Mouse (Mus musculus): ENCODE results near the gene Fcf1. TPM values are rescaled to one million over a fixed set of nuclear protein-coding genes. Genes with fewer than 3 reads are reported as not detected.
A peak's percentile ranks its signal among the peaks of the same experiment; 100 is the strongest.

The Fcf1 gene
- polyA plus RNA-seq, 1 experiment from 2014 or later, result 147 TPM

- no peaks in the 10 kb centered on the region for H3K4me1 ChIP-seq (ENCODE audit: insufficient read depth)
- ATAC-seq (ENCODE audit: insufficient read depth) (no peak), DNase-seq (no peak)
- H3K4me3 ChIP-seq (ENCODE audit: low read depth, low read length), result no peak overlapping the region
- H3K27ac ChIP-seq (ENCODE audit: low read depth), result no peak overlapping the region
- H3K27me3 ChIP-seq (ENCODE audit: insufficient read depth, low read length), result no peaks in the 10 kb centered on the region
- no peak overlapping the region for H3K9ac ChIP-seq
- no peak for TF ChIP-seq CTCF (IDR thresholded peaks at IDR 0.05; ENCODE audit: low read depth)
- peaks cover 31% of the 10 kb centered on the region; the same call in 1 of the 2 replicates for H3K36me3 ChIP-seq (ENCODE audit: insufficient read depth)
- WGBS, result 92% methylated on average over 1 of the region's 1 CpGs
- no peaks in the 10 kb centered on the region for H3K9me3 ChIP-seq (ENCODE audit: low read depth, low read length)
- no peak overlapping the region for H3K4me2 ChIP-seq
Observed at GRCm38 (mm10) chr12:85022071-85022470, 51.4 kb downstream of the Fcf1 start.

- Histone ChIP-seq H3K4me3 (ENCODE audit: low read depth, low read length) (no peak overlapping the region), H3K27me3 (ENCODE audit: insufficient read depth, low read length) (no peaks in the 10 kb centered on the region), H3K9me3 (ENCODE audit: low read depth, low read length) (no peaks in the 10 kb centered on the region), H3K36me3 (ENCODE audit: insufficient read depth) (peaks cover 44% of the 10 kb centered on the region), H3K9ac (no peak overlapping the region), H3K4me2 (no peak overlapping the region), H3K4me1 (ENCODE audit: insufficient read depth) (no peaks in the 10 kb centered on the region), H3K27ac (ENCODE audit: low read depth) (no peak overlapping the region)
- ATAC-seq (ENCODE audit: insufficient read depth) (no peak), DNase-seq (peak; percentile 62)
- 93% methylated on average over 2 of the region's 2 CpGs for WGBS
- TF ChIP-seq CTCF (IDR thresholded peaks at IDR 0.05; ENCODE audit: low read depth), result peak; percentile 56
Observed at GRCm38 (mm10) chr12:85032710-85033109, 62.0 kb downstream of the Fcf1 start.

Other genes with a start within 250 kb of the Fcf1 start
- 106 and 107 TPM in 2 replicates for gene Npc2, start 197.7 kb upstream of the Fcf1 start, polyA plus RNA-seq (2014; fragmentation: Nextera tagmentation; extraction: Ambion mirVana)
- 126 and 131 TPM in 2 replicates for gene Isca2, start 197.6 kb upstream of the Fcf1 start, polyA plus RNA-seq (2014; fragmentation: Nextera tagmentation; extraction: Ambion mirVana)
- 6.8 and 6.9 TPM in 2 replicates for gene Ltbp2, start 94.4 kb upstream of the Fcf1 start, polyA plus RNA-seq (2014; fragmentation: Nextera tagmentation; extraction: Ambion mirVana)
- 17.1 and 19.3 TPM in 2 replicates for gene Arel1, start within 50 bp of the Fcf1 start, polyA plus RNA-seq (2014; fragmentation: Nextera tagmentation; extraction: Ambion mirVana)
- gene Ylpm1, start 25.4 kb downstream of the Fcf1 start, polyA plus RNA-seq (2014; fragmentation: Nextera tagmentation; extraction: Ambion mirVana), result 38.5 and 39.7 TPM in 2 replicates
- 3.1 and 4.6 TPM in 2 replicates for gene Prox2, start 139.9 kb downstream of the Fcf1 start, polyA plus RNA-seq (2014; fragmentation: Nextera tagmentation; extraction: Ambion mirVana)
- 112 and 115 TPM in 2 replicates for gene Dlst, start 139.9 kb downstream of the Fcf1 start, polyA plus RNA-seq (2014; fragmentation: Nextera tagmentation; extraction: Ambion mirVana)
- gene Rps6kl1, start 180.4 kb downstream of the Fcf1 start, polyA plus RNA-seq (2014; fragmentation: Nextera tagmentation; extraction: Ambion mirVana), result 0.91 and 1.0 TPM in 2 replicates
- gene Pgf, start 206.9 kb downstream of the Fcf1 start, polyA plus RNA-seq (2014; fragmentation: Nextera tagmentation; extraction: Ambion mirVana), result 10.9 and 14.6 TPM in 2 replicates
- gene Eif2b2, start 248.6 kb downstream of the Fcf1 start, polyA plus RNA-seq (2014; fragmentation: Nextera tagmentation; extraction: Ambion mirVana), result 91.4 and 99.9 TPM in 2 replicates